Mouse (Mus musculus) stomach, adult 2 months (tissue): ENCODE measurements around the gene Thyn1. TPM values are rescaled to one million over a fixed set of nuclear protein-coding genes. Genes with fewer than 3 reads are reported as not detected.

Source experiments
- polyA plus RNA-seq: library from polyadenylated mRNA; depleted of rRNA; stranded (reverse); fragments of >200 nt; gene quantifications from 2 replicates; pipeline ENCODE4 v1.2.3, GENCODE M21; 2012; rRNA removed

The Thyn1 gene
- polyA plus RNA-seq, result 0.85 and 2.2 TPM in 2 replicates

GRCm38 (mm10) chr9:26999461-27000395, at the start of gene Thyn1, which contains the start of gene Acad8:
Gene Thyn1 (plus strand): TSS chr9:26999710.
Gene Acad8 (minus strand): TSS chr9:26999566.

GRCm38 (mm10) chr9:27029828-27030762, 30.6 kb downstream of the Thyn1 start, which contains the start of the genes Vps26b and Ncapd3:
Gene Vps26b (minus strand): TSS chr9:27030065.
Gene Ncapd3 (plus strand): TSS chr9:27030175.

Other genes with a start within 250 kb of the Thyn1 start
- gene Glb1l2, start 193.2 kb upstream of the Thyn1 start, polyA plus RNA-seq, result 2.2 and 2.3 TPM in 2 replicates
- 0.10 TPM in 1 of 2 replicates, not detected in the other for gene Glb1l3, start 138.8 kb upstream of the Thyn1 start, polyA plus RNA-seq
- gene Gm1110, start 76.6 kb upstream of the Thyn1 start, polyA plus RNA-seq, result 0.23 and 0.28 TPM in 2 replicates
- 5.6 and 6.6 TPM in 2 replicates for gene Acad8, start 144 bp upstream of the Thyn1 start, polyA plus RNA-seq
- 12.6 and 20.3 TPM in 2 replicates for gene Vps26b, start 30.4 kb downstream of the Thyn1 start, polyA plus RNA-seq
- gene Ncapd3, start 30.5 kb downstream of the Thyn1 start, polyA plus RNA-seq, result 4.7 and 5.4 TPM in 2 replicates
- gene Jam3, start 155.7 kb downstream of the Thyn1 start, polyA plus RNA-seq, result 6.0 and 7.4 TPM in 2 replicates